Mouse (Mus musculus) cerebellum, adult 11 months (tissue): ENCODE data around the gene Tfb2m.
A peak's percentile ranks its signal among the peaks of the same experiment; 100 is the strongest.

ENCODE experiments used
- DNase-seq: peaks from one replicate; pipeline ENCODE4 v3.0.0; 2022

The Tfb2m gene

GRCm38 (mm10) chr1:179545768-179546550, at the start of gene Tfb2m, which contains the start of gene Cnst:
Tfb2m (minus strand) TSS chr1:179546267.
Cnst (plus strand) TSS chr1:179546370.
- peak; percentile 98 for DNase-seq

GRCm38 (mm10) chr1:179592972-179593371, 46.9 kb upstream of the Tfb2m start:
- DNase-seq: no peak

GRCm38 (mm10) chr1:179592143-179592542, 46.1 kb upstream of the Tfb2m start:
- no peak for DNase-seq

GRCm38 (mm10) chr1:179591639-179592038, 45.6 kb upstream of the Tfb2m start:
- peak; percentile 43 for DNase-seq

- DNase-seq: peak; percentile 71
Measured at GRCm38 (mm10) chr1:179588230-179588629, 42.2 kb upstream of the Tfb2m start.

GRCm38 (mm10) chr1:179586430-179587095, 40.5 kb upstream of the Tfb2m start:
- no peak for DNase-seq

GRCm38 (mm10) chr1:179585646-179586045, 39.6 kb upstream of the Tfb2m start:
- DNase-seq: no peak

GRCm38 (mm10) chr1:179584220-179584619, 38.2 kb upstream of the Tfb2m start:
- DNase-seq: no peak

GRCm38 (mm10) chr1:179583090-179583489, 37.0 kb upstream of the Tfb2m start:
- no peak for DNase-seq

- DNase-seq: no peak
Measured at GRCm38 (mm10) chr1:179582021-179582433, 36.0 kb upstream of the Tfb2m start.

- no peak for DNase-seq
Measured at GRCm38 (mm10) chr1:179581422-179581821, 35.4 kb upstream of the Tfb2m start.

GRCm38 (mm10) chr1:179580200-179580599, 34.1 kb upstream of the Tfb2m start:
- no peak for DNase-seq

GRCm38 (mm10) chr1:179578625-179579024, 32.6 kb upstream of the Tfb2m start:
- DNase-seq: no peak

GRCm38 (mm10) chr1:179573650-179574206, 27.7 kb upstream of the Tfb2m start:
- DNase-seq: no peak

GRCm38 (mm10) chr1:179571686-179572085, 25.6 kb upstream of the Tfb2m start:
- no peak for DNase-seq

- no peak for DNase-seq
Measured at GRCm38 (mm10) chr1:179570482-179570881, 24.4 kb upstream of the Tfb2m start.

- no peak for DNase-seq
Measured at GRCm38 (mm10) chr1:179568690-179569398, 22.8 kb upstream of the Tfb2m start.

- DNase-seq: no peak
Measured at GRCm38 (mm10) chr1:179567558-179567957, 21.5 kb upstream of the Tfb2m start.

- DNase-seq: no peak
Measured at GRCm38 (mm10) chr1:179563926-179564325, 17.9 kb upstream of the Tfb2m start.

- DNase-seq: no peak
Measured at GRCm38 (mm10) chr1:179563211-179563610, 17.1 kb upstream of the Tfb2m start.

GRCm38 (mm10) chr1:179560845-179561430, 14.9 kb upstream of the Tfb2m start:
- DNase-seq: no peak

GRCm38 (mm10) chr1:179559446-179560194, 13.6 kb upstream of the Tfb2m start:
- DNase-seq: no peak
